Mouse (Mus musculus): ENCODE measurements around the gene Tubd1. TPM values are rescaled to one million over a fixed set of nuclear protein-coding genes. Genes with fewer than 3 reads are reported as not detected.

Gene Tubd1
- polyA plus RNA-seq, 1 experiment from 2014 or later: 11.1 TPM

GRCm38 (mm10) chr11:86570261-86570746, 25.5 kb downstream of the Tubd1 start:
- no peak overlapping the region for H3K4me3 ChIP-seq

GRCm38 (mm10) chr11:86571047-86571855, 26.5 kb downstream of the Tubd1 start:
- no peaks in the 10 kb centered on the region for H3K27me3 ChIP-seq
- ATAC-seq (ENCODE audit: insufficient number of reproducible peaks, low FRiP score, low TSS enrichment, low read depth): peak; percentile 56; the same call in 1 of the 2 replicates
- H3K9ac ChIP-seq: no peak overlapping the region
- H3K4me2 ChIP-seq: peak overlapping the region; percentile 12; the same call in 1 of the 2 replicates
- no peak overlapping the region for H3K4me3 ChIP-seq
- WGBS: 20% methylated on average over 15 of the region's 15 CpGs
- H3K9me3 ChIP-seq: no peaks in the 10 kb centered on the region
- H3K4me1 ChIP-seq: peaks cover 21% of the 10 kb centered on the region
- 0 out of 2 replicates have a peak, but pooled peaks cover 3% of the 10 kb centered on the region for H3K36me3 ChIP-seq
- peak overlapping the region; percentile 87 for H3K27ac ChIP-seq

More at GRCm38 (mm10) chr11:86570261-86570746, 25.5 kb downstream of the Tubd1 start:
- WGBS: 9% methylated on average over 9 of the region's 9 CpGs
- 0 out of 2 replicates have a peak, but pooled peaks have one; percentile 36 for ATAC-seq (ENCODE audit: insufficient number of reproducible peaks, low FRiP score, low TSS enrichment, low read depth)
- no peaks in the 10 kb centered on the region for H3K9me3 ChIP-seq
- H3K9ac ChIP-seq: no peak overlapping the region
- peaks cover 21% of the 10 kb centered on the region for H3K4me1 ChIP-seq
- H3K36me3 ChIP-seq: 0 out of 2 replicates have a peak, but pooled peaks cover 3% of the 10 kb centered on the region
- H3K27me3 ChIP-seq: no peaks in the 10 kb centered on the region
- H3K27ac ChIP-seq: peak overlapping the region; percentile 87
- H3K4me2 ChIP-seq: no peak overlapping the region

GRCm38 (mm10) chr11:86571871-86572270, 27.1 kb downstream of the Tubd1 start:
- ATAC-seq (ENCODE audit: insufficient number of reproducible peaks, low FRiP score, low TSS enrichment, low read depth): no peak
- Histone ChIP-seq H3K36me3 (0 out of 2 replicates have a peak, but pooled peaks cover 3% of the 10 kb centered on the region), H3K27me3 (no peaks in the 10 kb centered on the region), H3K27ac (peak overlapping the region; percentile 87), H3K4me3 (no peak overlapping the region), H3K4me1 (peaks cover 21% of the 10 kb centered on the region), H3K9me3 (no peaks in the 10 kb centered on the region), H3K9ac (no peak overlapping the region), H3K4me2 (no peak overlapping the region)
- 51% methylated on average over 4 of the region's 4 CpGs for WGBS

GRCm38 (mm10) chr11:86572623-86573022, 27.8 kb downstream of the Tubd1 start:
- Histone ChIP-seq H3K36me3 (no peaks in the 10 kb centered on the region), H3K4me1 (peaks cover 21% of the 10 kb centered on the region), H3K27me3 (no peaks in the 10 kb centered on the region), H3K4me3 (no peak overlapping the region), H3K4me2 (no peak overlapping the region), H3K27ac (no peak overlapping the region), H3K9ac (no peak overlapping the region), H3K9me3 (no peaks in the 10 kb centered on the region)
- WGBS: 64% methylated on average over 2 of the region's 2 CpGs
- ATAC-seq (ENCODE audit: insufficient number of reproducible peaks, low FRiP score, low TSS enrichment, low read depth): no peak

GRCm38 (mm10) chr11:86573646-86574231, 28.9 kb downstream of the Tubd1 start:
- no peaks in the 10 kb centered on the region for H3K9me3 ChIP-seq
- no peak overlapping the region for H3K27ac ChIP-seq
- H3K27me3 ChIP-seq: no peaks in the 10 kb centered on the region
- no peak for ATAC-seq (ENCODE audit: insufficient number of reproducible peaks, low FRiP score, low TSS enrichment, low read depth)
- H3K9ac ChIP-seq: no peak overlapping the region
- peaks cover 21% of the 10 kb centered on the region for H3K4me1 ChIP-seq
- H3K36me3 ChIP-seq: no peaks in the 10 kb centered on the region
- no peak overlapping the region for H3K4me3 ChIP-seq
- H3K4me2 ChIP-seq: no peak overlapping the region
- WGBS: 86% methylated on average over 6 of the region's 6 CpGs

GRCm38 (mm10) chr11:86574408-86574807, 29.6 kb downstream of the Tubd1 start:
- no peaks in the 10 kb centered on the region for H3K9me3 ChIP-seq
- no peak overlapping the region for H3K4me2 ChIP-seq
- peaks cover 28% of the 10 kb centered on the region for H3K4me1 ChIP-seq
- WGBS: 63% methylated on average over 2 of the region's 2 CpGs
- no peak overlapping the region for H3K4me3 ChIP-seq
- H3K27ac ChIP-seq: no peak overlapping the region
- H3K36me3 ChIP-seq: no peaks in the 10 kb centered on the region
- no peaks in the 10 kb centered on the region for H3K27me3 ChIP-seq
- H3K9ac ChIP-seq: no peak overlapping the region
- no peak for ATAC-seq (ENCODE audit: insufficient number of reproducible peaks, low FRiP score, low TSS enrichment, low read depth)

- H3K9ac ChIP-seq: no peak overlapping the region
- H3K27ac ChIP-seq: 0 out of 2 replicates have a peak overlapping the region, but pooled peaks have one; percentile 4
- no peaks in the 10 kb centered on the region for H3K9me3 ChIP-seq
- H3K36me3 ChIP-seq: no peaks in the 10 kb centered on the region
- H3K4me3 ChIP-seq: no peak overlapping the region
- ATAC-seq (ENCODE audit: insufficient number of reproducible peaks, low FRiP score, low TSS enrichment, low read depth): no peak
- H3K27me3 ChIP-seq: no peaks in the 10 kb centered on the region
- H3K4me1 ChIP-seq: peaks cover 27% of the 10 kb centered on the region
- no peak overlapping the region for H3K4me2 ChIP-seq
- WGBS: 78% methylated on average over 7 of the region's 7 CpGs
Measured at GRCm38 (mm10) chr11:86575632-86576378, 31.0 kb downstream of the Tubd1 start.

GRCm38 (mm10) chr11:86577231-86577630, 32.4 kb downstream of the Tubd1 start:
- peaks cover 18% of the 10 kb centered on the region for H3K4me1 ChIP-seq
- WGBS: 56% methylated on average over 4 of the region's 4 CpGs
- H3K36me3 ChIP-seq: no peaks in the 10 kb centered on the region
- no peak overlapping the region for H3K4me3 ChIP-seq
- H3K9me3 ChIP-seq: no peaks in the 10 kb centered on the region
- no peaks in the 10 kb centered on the region for H3K27me3 ChIP-seq
- peak overlapping the region; percentile 51 for H3K27ac ChIP-seq
- no peak overlapping the region for H3K9ac ChIP-seq
- H3K4me2 ChIP-seq: no peak overlapping the region
- no peak for ATAC-seq (ENCODE audit: insufficient number of reproducible peaks, low FRiP score, low TSS enrichment, low read depth)

- H3K4me1 ChIP-seq: peaks cover 18% of the 10 kb centered on the region
Measured at GRCm38 (mm10) chr11:86578106-86578808, 33.5 kb downstream of the Tubd1 start.

GRCm38 (mm10) chr11:86578809-86579730, 34.3 kb downstream of the Tubd1 start:
- no peak for ATAC-seq (ENCODE audit: insufficient number of reproducible peaks, low FRiP score, low TSS enrichment, low read depth)
- H3K27ac ChIP-seq: peak overlapping the region; percentile 38; the same call in 1 of the 2 replicates
- no peaks in the 10 kb centered on the region for H3K36me3 ChIP-seq
- H3K4me3 ChIP-seq: no peak overlapping the region
- no peak overlapping the region for H3K4me2 ChIP-seq
- H3K9me3 ChIP-seq: no peaks in the 10 kb centered on the region
- no peaks in the 10 kb centered on the region for H3K27me3 ChIP-seq
- H3K4me1 ChIP-seq: peaks cover 18% of the 10 kb centered on the region
- H3K9ac ChIP-seq: no peak overlapping the region
- 76% methylated on average over 25 of the region's 25 CpGs for WGBS

More at GRCm38 (mm10) chr11:86578106-86578808, 33.5 kb downstream of the Tubd1 start:
- Histone ChIP-seq H3K9me3 (no peaks in the 10 kb centered on the region), H3K4me2 (no peak overlapping the region), H3K4me3 (no peak overlapping the region), H3K9ac (no peak overlapping the region), H3K27me3 (no peaks in the 10 kb centered on the region), H3K27ac (peak overlapping the region; percentile 51; the same call in 1 of the 2 replicates), H3K36me3 (no peaks in the 10 kb centered on the region)
- 71% methylated on average over 6 of the region's 6 CpGs for WGBS
- ATAC-seq (ENCODE audit: insufficient number of reproducible peaks, low FRiP score, low TSS enrichment, low read depth): no peak

Data from limb, embryonic 15.5 days (tissue).